Mouse (Mus musculus): ENCODE results near the gene Icos.

The Icos gene

DNA sequence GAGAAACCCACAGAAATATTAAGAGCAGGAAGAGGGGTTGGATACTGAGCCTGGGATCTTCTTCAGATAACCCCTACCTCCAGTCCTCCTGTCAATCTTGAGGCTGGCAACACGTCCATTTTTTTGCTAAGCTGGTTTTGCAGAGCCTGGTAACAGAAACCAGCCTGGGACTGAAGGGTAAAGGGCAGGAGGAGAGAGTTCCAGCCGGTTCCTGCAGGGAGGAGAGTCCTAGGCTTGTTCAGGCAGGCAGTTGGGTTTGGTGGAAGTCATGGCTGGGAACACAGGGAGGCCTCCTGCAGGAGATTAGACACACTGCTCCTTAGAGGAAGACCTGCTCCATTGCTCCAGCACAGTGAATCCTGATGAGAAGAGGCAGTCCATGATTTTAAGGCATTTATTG is 10.2 kb upstream of the Icos start:
- DNase-seq: no peak

DNA sequence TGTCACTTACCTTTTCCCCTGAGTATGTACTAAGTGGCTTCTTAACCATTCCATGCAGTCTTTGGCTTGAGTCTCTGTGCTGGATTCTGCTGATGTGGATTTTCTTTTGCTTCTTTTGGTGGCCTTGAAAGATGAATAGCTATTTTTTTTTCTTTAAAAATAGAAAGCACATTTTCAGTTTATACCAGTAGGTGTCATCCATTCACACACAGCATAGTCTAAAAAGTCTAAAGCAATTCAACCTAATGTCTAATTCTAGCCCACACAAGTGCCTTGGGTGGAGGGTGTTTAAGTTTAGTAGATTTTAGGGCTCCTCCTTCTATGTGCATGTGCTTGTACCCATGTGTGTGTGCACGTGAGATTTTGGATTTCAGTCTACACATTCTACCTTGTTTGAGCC is 6.9 kb upstream of the Icos start:
- DNase-seq: no peak

DNA sequence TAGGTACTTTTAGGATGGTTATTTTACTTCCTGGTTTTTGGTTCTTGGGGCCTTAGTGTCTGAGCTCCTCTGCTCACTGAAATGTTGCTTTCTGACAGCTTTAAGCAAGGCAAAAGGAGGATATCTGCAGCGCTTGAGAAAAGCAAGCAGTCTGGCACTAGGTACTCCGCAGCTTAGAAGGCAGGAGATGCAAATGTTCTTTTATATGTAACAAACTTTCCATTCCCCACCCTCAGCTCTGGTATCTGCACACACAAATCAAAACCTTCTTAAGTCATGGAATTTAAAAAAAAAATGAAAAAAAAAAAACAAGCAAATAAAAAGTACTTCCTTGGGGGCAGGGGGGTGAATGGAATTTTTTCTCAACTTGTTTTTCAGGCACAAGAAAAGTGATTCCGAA is 3.5 kb upstream of the Icos start:
- DNase-seq: no peak

DNA sequence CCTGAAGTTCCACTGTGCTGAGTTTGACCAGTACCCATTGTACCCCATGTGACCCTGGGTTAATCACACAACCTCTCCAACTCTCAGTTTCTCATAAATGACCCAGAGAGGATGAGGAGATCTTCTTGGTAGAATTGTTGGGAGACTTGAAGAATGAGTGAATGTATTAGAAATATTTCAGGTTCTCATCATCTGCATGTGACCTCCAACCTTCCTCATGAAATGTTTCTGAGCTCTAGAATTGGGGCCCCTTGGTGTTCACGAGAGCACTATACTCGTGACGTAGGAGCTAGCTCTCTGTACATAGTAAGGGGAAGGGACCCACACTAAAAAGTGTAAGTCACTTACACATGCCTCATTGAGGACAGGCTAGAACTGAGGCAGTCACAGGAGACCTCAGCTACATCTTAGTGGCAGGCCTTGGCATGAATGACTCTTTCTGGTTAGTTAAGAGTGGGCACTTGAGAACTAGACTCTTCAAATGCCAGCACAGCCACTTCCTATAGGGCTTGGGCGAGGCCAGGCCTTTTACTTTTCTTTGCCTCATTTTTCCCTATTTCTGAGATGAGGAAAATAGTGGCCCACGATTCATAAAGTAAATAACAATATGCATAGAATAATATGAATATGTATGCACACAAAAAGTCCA is 2.0 kb upstream of the Icos start:
- no peak for DNase-seq

DNA sequence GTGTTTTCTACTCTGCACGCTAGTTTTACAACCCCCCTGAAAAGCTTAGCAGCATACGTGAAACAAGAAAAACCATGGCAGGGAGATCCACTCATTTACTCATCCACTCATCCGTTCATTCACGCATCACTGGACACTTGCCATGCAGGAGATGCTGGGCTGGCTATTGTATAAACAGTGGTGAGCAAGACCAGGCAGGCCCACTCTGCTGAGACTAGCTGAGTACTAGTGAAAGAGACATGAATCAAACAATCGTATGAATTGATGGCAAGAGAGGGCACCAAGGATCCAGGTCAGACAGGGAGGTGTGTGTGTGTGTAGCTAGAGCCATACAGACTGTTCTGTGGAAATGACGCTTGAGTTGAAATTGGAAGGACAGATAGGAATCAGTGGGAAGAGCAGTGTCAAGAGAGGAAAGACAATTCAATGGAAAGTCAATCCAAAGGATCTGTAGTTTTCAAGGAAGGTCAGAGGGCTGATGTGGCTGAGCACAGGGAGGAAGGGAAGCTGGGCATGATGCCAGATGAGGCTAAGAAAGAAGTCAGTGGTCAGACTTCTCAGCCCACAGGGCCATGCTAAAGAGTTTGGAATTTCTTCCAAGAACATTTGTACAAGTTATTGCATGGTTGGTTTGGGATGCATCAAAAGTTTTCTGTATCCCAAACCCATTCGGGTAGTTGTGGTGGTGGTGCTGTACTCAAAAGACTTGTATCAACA is 1.6 kb downstream of the Icos start:
- DNase-seq: no peak

DNA sequence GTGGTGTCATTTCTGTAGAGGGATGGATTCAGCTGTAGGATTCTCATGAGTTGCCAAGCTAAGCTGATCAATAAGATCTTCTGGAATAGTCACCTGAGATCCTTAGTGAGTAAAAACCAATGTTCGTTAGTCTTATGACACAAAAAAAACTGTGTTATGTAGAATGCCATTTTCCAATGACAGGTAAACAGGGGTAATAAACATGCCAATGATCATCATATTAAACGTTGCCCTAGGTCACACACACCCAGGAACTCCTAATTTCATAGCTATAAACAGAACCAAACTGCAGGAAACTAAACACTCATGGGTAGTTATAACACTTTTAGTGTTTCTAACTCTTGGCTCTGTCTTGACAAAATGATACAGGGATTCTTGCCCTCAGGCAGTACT is 2.1 kb downstream of the Icos start:
- DNase-seq: no peak

DNA sequence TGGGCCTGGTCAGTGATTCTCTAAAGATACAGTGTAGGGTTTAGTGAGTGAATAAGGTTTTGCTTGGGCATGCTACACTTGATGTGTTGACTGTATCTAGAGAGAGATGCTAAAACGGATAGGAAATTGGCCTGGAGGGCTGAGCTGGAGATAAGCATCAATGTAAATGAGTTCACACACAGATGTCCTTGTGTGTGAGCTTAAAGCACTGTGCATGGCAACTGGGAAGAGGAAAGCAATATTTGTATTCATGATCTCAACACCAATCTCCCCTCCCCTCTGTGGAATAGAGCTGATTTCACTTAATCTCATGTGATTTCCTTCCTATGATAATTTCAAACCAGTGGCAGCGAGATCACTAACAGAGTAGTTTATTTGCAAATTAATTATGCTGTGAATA is 7.3 kb downstream of the Icos start:
- no peak for DNase-seq

DNA sequence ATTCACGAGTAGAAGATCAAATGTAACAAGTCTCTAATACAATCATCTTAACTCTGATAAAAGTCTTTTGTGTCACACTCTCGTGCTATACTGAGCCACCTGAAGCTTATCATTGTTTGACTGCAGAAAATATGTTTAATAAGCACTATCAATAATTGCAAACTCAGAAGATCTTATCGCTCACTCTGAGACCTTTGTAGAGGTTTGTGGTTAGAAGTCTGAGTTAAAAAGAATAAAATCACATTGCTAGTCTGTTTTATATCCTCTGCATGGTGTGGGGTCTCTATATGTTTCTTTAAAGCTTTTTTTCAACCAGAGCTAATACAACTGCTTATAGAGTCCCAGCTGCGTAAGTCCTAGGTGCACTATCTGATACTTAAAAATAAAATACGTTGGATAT is 8.4 kb downstream of the Icos start:
- no peak for DNase-seq

DNA sequence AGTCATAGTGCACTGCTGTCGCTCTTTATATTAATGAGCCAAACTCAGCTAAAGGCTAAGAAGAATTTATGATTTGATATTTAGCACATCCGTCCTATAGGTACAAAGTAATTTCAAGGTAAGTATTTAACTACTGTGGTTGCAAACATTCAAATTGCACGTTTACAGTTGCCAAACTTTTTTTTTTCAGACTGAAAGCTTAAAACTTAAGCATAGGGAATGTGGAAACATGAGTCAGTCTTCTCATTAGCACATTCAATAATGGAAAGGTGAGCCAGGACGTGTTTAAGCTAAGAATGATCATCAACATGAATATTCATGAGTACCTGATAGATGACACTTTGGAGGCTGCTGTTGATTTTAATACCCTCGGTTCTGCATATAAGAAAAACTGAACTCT is 11.4 kb downstream of the Icos start:
- DNase-seq: no peak

DNA sequence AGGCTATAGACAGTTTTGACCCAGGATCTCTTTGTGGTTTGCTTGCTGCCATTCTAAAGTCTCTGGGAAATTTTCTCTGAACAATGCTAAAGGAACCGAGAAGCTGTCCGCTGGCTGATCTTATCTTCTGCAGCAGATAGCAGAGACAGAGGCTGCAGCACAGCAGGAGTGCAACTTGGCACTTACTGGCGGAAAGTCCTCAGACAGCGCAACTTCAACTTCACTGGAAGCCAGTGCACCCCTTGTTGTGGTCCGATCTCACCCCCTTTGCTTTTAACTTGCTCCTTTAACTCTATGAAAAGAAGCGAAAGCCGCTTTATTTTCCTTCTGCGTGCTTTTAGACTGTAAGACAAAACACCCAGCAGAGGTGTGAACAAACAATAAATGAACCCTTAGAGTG is 12.6 kb downstream of the Icos start:
- DNase-seq: no peak

DNA sequence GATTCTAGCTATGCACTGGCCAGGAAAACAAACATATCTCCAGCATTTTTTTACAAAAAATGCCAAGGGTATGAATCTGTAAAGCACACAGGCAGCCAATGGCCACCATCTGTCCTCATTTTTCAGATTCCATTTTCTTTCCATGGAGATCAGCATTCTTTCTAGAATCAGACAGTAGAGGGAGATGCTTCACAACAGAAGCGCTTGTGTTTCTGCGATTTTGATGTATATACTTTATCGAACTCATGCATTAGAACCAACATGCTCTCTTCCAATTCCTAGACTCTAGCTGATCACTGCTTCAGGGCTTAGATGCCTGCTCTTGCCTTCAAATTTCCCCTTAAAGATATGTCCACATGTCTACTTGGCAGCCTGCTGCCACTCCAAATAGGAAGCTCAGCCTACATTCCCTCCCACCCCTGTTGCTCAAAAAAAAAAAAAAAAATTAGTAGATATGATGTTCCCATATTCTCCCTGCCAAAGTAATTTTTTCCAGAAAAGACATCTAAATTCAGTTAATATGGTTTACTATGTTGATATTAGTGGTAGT is 20.4 kb downstream of the Icos start:
- DNase-seq: peak; percentile 14

DNA sequence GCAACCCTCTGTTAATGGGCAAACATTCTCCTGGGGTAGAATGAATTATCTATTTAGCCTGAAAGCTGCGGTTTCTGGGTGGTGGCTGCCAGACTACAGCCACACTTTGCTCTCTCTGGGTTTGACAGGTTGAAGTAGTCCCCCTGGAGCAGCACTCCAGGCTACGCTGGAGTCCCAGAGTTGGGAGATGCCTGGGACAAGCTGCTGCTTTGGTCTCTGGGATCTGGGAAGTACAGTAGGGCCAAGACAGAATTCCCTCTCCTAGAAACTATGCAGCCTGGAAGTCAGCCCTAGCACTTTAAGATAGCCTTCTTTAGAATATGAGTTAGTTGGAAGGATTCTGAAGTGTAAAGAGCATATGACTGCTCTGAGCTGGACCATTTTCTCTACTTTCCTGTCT is 21.0 kb downstream of the Icos start:
- DNase-seq: no peak

DNA sequence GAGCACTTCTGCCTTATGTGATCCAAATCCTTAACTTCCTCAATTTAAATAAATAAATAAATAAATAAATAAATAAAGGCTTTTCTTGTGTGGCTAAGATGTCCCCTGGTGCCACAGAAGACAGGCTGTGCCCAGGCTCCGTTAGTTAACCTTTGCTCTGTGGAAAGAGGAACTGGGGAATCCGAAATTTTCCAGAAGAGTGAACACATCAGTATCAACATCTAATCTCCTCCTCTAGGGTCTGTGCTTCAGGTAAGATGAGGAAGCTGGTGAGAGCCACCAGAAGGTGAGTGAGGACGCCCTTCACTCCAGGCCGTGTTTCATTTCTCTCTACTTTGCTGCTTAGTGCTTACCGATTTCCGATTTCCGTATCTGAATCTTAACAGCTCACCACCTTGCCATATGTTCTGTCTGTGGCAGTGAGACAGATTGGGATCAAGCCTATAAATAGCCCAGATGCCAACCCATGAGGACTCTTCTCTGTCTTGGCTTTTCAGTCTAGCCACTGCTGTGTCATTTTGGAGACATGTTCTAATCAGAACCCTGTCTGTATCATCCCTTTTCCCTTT is 24.1 kb downstream of the Icos start:
- peak; percentile 18 for DNase-seq

DNA sequence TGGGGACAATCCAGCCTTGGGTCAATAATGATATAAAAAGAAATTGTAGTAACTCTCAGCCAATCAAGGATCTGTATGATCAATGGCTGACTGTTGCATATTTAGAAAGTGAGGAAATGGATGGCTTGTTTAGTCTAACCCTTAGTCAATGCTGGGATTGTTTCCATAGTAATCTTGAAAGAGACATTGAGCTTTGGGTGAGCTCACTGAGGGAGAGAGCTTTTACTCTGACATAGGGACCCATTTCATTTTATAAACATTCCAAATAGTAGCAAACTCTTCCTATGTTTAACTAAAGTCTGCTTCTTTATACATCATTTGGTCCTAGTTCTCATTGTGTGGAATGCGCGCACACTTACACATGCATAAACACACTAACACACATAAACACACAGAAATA is 28.5 kb downstream of the Icos start:
- no peak for DNase-seq

DNA sequence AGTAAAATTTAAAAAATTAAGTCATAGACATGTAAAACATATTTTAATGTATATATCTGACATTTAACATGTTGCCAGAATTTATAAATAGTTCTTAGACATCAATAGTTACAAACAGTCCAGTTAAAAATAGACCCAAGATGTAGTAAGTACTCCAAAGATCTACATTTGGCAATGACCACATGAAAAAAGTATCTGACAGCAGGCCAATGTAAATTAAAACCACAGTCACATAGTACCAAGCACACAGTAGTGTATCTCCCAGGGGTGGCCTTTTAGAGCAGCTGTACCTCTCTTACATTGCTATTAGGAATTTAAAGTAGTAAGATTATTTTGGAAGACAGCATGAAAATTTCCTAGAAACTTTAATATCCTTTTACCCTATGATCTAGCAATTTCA is 29.8 kb downstream of the Icos start:
- DNase-seq: no peak

DNA sequence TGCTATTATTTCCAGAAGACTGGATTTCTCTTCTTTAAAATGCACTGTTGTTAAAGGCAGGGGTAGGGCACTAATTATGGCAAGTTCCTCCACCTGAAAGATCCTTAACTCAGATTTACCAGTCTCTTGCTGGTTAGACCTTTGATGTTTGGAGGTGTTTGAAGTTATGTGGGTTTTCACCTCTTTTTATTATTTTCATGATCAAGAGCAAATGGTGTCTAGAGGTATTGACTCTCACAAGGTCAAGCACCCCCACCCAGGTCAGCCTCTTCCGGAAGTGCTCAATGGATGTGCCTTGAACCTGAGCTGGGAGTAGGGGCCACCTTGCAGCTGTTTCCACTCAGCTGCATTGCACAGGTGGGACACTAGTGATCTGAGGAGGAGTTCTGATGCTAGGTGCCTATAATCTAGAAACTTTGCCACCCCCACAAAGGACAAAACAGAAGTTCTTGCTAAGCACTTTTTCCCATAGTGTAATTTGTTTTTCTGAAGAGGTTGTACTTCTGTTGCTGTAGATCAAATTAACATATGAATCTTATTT is 38.9 kb downstream of the Icos start:
- DNase-seq: no peak

DNA sequence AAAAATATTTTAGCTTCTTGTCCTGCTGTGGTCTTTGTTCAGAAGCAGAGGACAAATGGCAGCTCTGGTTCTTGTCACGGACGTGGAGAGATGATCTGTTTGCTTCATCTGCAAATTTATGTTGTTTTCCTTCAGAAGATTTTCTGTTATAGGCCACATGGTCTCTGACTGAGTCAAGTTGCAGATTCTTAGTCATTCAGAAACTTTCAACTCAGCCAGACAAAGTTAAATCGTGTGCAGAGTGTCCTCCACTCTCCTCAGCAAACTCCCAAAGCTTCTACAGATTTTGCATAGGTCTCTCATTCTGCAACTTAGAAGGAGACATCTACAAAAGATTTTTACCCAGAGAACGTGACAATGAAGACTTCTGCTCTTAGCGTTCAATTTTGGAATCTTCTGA is 49.0 kb downstream of the Icos start:
- DNase-seq: no peak

DNA sequence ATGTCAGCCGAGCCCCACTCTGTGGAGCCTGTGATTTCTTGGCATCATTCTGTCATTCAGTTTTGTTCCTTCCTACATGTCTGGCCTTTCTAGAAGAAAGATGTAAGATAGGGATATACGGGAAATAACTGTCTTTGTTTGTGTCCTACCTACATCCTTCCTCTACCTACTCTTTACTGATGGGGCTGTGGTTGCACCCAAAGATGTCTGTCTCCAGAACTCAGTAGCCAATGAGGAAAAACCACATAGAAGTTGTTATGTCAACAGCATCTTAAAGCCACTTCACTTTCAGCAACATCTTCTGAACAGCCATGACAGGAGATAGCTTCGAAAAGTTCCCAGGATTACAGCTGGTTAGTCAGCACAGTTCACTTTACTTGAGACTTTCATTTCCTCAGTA is 49.8 kb downstream of the Icos start:
- DNase-seq: no peak

DNA sequence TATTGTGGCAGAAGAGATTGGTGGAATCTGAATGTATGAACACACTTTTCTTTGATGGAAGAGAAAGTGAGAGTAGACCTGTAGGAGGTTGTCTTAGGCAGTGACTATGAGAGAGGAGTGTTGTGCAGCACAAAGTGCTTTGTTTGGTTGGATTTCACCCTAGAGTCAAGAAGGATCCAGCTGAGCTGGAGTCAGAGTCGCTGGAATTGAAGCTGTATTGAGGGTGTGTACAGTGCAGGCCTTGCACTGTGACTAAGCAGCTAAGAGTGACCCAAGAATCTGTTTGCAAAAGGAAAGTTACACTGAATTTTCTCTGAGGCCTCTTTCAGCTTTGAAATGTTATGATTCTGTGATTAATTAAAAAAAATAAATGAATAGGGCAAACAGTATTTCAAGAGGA is 52.2 kb downstream of the Icos start:
- DNase-seq: no peak

DNA sequence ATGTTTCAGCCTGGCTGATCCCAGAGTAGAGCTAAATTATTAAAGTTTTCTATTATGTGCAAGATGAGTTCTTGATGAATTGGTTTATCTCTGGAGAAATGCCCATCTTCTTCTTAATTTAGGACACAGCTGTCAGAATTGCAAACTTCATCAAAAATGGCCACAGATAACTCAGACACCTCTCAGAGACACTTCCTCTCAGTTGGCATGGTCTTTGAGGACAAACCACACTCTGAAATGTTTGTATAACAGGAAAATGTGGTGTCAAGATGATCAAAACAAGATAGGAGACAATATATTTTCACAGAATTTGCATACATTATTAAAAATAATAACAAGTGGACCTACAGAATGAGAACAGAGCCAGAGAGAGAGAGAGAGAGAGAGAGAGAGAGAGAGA is 52.8 kb downstream of the Icos start:
- no peak for DNase-seq

DNA sequence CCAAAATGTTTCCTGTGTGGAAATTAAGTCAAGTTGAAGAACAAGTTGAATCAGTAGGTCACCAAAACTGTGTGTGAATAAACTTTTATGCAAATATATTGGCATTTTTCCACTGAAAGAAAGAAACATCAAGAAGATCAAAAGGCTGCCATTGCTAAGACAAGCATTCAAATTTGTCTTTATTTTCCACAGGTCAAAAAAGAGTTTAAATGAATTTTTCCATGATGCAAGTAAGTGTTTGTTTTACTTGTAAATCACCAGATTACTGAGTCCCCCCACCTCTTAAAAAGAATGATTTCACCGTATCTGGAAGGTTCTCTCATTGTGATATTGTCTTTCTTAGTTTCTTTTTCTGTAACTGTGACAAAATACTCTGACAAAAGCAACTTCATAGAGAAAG is 57.5 kb downstream of the Icos start:
- no peak for DNase-seq

DNA sequence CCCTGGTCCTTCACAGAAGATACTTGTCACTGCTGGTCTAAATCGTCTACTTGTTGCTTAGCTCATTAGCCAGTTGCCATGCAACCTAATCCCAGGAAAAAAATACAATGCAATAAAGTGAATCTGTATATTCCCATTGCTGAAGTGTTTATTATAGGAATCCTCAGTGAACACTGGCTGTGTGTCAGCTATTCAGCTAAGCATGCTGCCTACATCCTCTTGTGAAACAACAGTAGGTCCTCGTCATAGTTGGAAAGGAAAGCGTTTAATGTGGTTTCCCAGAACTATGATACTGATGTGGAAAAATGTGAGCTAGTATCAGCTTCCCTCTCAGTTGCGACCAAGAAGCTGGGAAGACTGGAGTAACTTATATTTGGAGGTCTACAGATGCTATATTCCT is 60.5 kb downstream of the Icos start:
- DNase-seq: no peak

DNA sequence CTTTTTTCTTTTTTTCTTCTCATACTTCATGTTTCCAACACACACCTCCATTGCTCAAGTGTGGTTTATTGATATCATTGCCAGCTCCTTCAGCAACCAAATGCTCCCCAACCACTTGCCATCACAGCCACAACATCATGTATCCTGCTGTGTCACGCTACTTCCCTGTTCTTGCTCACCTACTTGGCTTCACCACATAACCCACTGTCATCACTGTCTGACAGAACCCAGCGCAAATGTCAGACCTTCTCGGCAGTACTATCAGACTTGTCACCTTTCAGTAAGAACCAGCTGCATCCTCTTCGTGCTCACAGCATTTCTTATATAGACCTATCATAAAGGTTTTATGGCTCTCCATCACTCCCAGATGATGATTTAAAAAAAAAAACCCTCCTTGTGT is 61.6 kb downstream of the Icos start:
- no peak for DNase-seq

DNA sequence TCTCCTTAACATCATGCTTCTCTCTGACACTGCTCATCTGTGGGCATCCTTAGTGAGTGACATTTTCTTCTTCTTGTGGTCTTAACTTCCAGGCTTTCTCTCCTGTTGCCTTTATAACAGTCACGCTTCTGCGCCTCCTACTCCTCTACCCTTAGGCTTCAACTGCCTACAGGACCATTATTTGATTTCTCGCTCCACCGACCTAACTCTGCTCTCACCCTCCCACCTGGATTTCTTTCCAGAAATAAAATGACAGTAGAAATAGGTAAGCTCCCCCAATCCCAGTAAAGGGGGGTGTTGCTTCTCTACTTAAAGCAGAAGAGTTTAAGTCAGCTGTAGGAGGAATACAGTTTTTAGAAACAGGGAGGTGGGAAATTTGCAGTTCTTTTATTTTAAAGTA is 62.7 kb downstream of the Icos start:
- DNase-seq: no peak
